Mouse (Mus musculus): ENCODE data around the gene Prkcd. TPM values are rescaled to one million over a fixed set of nuclear protein-coding genes. Genes with fewer than 3 reads are reported as not detected.

Gene Prkcd
- polyA plus RNA-seq, 1 experiment: 287 TPM

DNA sequence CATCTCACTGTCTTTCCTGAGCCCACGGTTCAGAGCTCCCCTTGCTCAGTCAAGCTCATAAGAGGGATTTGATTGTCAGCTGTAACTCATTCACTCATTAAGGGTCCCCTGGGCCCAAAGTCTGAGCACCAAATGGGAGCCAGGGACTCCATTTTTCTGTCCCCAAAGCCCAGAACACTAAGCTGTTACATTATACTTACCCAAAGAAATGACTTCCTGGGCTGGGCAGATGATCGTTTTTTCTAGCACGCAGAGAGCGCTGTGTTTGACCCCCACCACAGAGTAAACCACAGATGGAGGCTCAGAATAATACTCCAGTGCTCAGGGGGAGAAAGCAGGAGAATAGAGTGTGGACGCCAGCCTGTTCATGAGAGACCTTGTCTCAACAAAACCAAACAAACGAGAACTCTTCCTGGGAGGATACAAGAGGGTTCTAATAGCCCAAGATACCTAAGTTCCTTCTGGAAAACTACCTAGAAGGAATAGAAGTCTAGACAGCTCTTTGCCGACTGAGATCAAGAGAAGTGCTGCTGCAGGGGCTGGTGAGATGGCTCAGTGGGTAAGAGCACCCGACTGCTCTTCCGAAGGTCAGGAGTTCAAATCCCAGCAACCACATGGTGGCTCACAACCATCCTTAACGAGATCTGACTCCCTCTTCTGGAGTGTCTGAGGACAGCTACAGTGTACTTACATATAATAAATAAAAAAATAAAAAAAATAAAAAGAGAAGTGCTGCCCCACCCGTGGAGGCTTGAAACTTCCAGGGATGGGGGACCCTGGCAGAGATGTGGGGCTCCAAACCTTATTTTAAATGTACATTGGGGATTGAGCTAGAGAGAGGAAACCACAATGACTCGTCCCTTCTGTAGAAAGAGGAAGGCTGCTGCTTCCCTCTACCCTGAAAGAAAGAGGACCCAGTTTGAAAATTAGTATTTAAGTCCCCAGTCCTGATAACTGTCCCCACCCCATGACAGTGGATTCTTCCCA, 1.0 kb upstream of the Prkcd start:
- Histone ChIP-seq H3K27ac (ENCODE audit: insufficient read depth, low read depth, low read length) (peak overlapping the region; percentile 70), H3K36me3 (ENCODE audit: control insufficient read depth, insufficient read depth, low read length) (0 out of 2 replicates have a peak, but pooled peaks cover 10% of the 10 kb centered on the region), H3K4me1 (ENCODE audit: control insufficient read depth, insufficient read depth, insufficient read length, low read length) (peaks cover 47% of the 10 kb centered on the region), H3K27me3 (ENCODE audit: control insufficient read depth, insufficient read depth, low read length) (no peaks in the 10 kb centered on the region), H3K4me3 (ENCODE audit: low read depth, low read length) (peak overlapping the region; percentile 90)
- WGBS: 52% methylated on average over 12 of the region's 12 CpGs
- TF ChIP-seq POLR2A (IDR thresholded peaks at IDR 0.05; ENCODE audit: low read depth, low read length): no peak
- no peak for TF ChIP-seq CTCF (IDR thresholded peaks at IDR 0.05; ENCODE audit: extremely low read depth, insufficient read length, insufficient replicate concordance, low read depth, low read length)

DNA sequence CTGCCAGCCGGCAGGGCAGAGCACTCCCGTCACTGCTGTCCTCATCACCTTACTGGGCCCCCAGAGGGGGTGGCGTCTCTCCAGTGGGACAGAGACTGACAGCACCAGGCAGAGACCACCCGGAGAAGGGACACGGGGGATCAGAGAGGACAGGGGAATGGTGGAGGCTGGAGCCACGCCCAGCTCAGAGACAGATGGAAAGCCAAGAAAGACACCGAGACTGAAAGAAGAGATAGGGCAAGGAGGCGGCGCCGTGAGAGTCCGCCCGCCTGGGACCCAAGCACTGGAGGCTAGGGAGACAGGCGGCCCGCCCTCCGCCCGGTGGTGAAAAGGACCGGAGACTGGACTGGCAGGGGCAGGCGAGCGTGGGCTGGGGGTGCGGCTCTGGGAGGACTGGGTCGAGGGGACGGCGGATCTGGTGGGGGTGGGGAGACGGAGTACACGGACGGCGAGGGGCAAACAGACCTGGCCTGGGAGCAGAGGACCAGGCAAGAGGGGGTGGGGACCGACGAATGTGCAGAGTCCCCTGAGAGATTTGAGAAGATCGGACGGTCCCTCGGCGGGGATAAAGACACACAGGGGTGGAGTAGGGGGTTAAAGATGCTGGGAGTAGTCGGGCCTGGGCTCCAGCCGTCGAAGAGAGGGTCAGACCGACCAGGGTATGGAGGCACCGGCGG, 741 bp downstream of the Prkcd start:
- Histone ChIP-seq H3K27me3 (ENCODE audit: control insufficient read depth, insufficient read depth, low read length) (no peaks in the 10 kb centered on the region), H3K36me3 (ENCODE audit: control insufficient read depth, insufficient read depth, low read length) (peaks cover 10% of the 10 kb centered on the region; the same call in 1 of the 2 replicates), H3K4me1 (ENCODE audit: control insufficient read depth, insufficient read depth, insufficient read length, low read length) (peaks cover 35% of the 10 kb centered on the region), H3K4me3 (ENCODE audit: low read depth, low read length) (peak overlapping the region; percentile 90), H3K27ac (ENCODE audit: insufficient read depth, low read depth, low read length) (peak overlapping the region; percentile 73)
- 1% methylated on average over 39 of the region's 39 CpGs for WGBS
- no peak for TF ChIP-seq CTCF (IDR thresholded peaks at IDR 0.05; ENCODE audit: extremely low read depth, insufficient read length, insufficient replicate concordance, low read depth, low read length)
- TF ChIP-seq POLR2A (IDR thresholded peaks at IDR 0.05; ENCODE audit: low read depth, low read length): no peak

DNA sequence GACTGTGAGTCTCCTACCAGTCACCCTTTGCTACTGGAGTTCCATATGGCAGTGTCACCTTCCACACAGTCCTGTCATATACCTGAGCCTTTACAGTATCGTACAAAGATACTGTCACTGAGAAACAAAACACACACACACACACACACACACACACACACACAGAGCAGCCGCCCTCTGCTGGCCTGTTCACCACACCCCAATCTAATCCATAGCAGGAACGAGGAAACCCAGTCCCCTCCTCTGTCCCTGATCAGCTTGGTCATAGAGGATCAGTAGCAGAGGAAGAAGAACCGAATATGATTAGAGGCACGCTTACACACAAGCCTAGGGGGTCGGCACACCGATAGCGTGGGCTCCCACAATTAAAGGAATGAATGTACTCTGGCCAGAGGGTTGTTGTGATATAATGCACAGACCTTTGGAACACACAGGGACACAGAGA, 1.7 kb downstream of the Prkcd start:
- H3K4me1 ChIP-seq (ENCODE audit: control insufficient read depth, insufficient read depth, insufficient read length, low read length): peaks cover 30% of the 10 kb centered on the region
- H3K4me3 ChIP-seq (ENCODE audit: low read depth, low read length): peak overlapping the region; percentile 90
- peaks cover 17% of the 10 kb centered on the region; the same call in 1 of the 2 replicates for H3K36me3 ChIP-seq (ENCODE audit: control insufficient read depth, insufficient read depth, low read length)
- TF ChIP-seq CTCF (IDR thresholded peaks at IDR 0.05; ENCODE audit: extremely low read depth, insufficient read length, insufficient replicate concordance, low read depth, low read length): peak; percentile 44; the same call in 1 of the 2 replicates
- no peak for TF ChIP-seq POLR2A (IDR thresholded peaks at IDR 0.05; ENCODE audit: low read depth, low read length)
- peak overlapping the region; percentile 73 for H3K27ac ChIP-seq (ENCODE audit: insufficient read depth, low read depth, low read length)
- WGBS: 11% methylated on average over 8 of the region's 8 CpGs
- no peaks in the 10 kb centered on the region for H3K27me3 ChIP-seq (ENCODE audit: control insufficient read depth, insufficient read depth, low read length)

DNA sequence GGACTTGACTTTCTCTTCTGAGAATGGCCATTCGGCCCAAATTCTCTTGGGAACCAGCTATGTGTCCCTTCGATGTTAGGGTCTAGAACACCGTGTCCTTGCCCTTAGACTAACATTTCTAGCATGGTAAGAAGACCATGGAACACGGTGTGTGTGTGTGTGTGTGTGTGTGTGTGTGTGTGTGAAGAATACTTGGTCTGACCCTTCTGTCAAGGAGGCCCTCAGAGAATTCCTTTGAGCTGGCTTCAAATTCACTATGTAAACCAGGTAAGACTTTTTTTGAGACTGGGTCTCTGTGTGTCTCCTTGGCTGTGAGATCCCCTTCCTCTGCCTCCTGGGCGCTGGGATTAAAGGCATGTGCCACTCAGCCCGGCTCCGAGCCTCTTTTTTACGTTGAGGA, 3.5 kb downstream of the Prkcd start:
- Histone ChIP-seq H3K36me3 (ENCODE audit: control insufficient read depth, insufficient read depth, low read length) (peaks cover 19% of the 10 kb centered on the region), H3K4me3 (ENCODE audit: low read depth, low read length) (no peak overlapping the region), H3K4me1 (ENCODE audit: control insufficient read depth, insufficient read depth, insufficient read length, low read length) (peaks cover 20% of the 10 kb centered on the region), H3K27me3 (ENCODE audit: control insufficient read depth, insufficient read depth, low read length) (no peaks in the 10 kb centered on the region), H3K27ac (ENCODE audit: insufficient read depth, low read depth, low read length) (no peak overlapping the region)
- WGBS: 92% methylated on average over 8 of the region's 8 CpGs
- TF ChIP-seq CTCF (IDR thresholded peaks at IDR 0.05; ENCODE audit: extremely low read depth, insufficient read length, insufficient replicate concordance, low read depth, low read length) (no peak), POLR2A (IDR thresholded peaks at IDR 0.05; ENCODE audit: low read depth, low read length) (no peak)

DNA sequence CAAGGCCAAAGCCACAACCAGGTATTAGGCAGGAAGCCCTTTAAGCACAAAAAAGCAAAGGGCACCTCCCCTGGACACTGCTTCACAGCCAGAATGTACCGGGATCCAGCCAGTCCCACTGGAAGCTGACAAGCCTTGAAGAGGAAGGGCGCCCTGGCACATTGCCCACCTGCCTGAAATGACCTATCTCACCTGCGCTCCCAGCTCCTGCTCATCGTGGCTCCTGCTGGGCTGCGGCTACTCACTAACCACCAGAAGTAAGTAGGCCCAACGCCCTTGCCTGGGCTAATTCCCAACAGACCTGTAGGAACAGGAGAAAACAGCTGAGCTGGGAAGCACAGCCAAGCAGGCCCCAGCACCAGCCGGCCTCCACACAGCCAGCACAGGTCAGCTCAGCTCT, 3.9 kb downstream of the Prkcd start:
- WGBS: 38% methylated on average over 7 of the region's 7 CpGs
- Histone ChIP-seq H3K4me1 (ENCODE audit: control insufficient read depth, insufficient read depth, insufficient read length, low read length) (peaks cover 20% of the 10 kb centered on the region), H3K36me3 (ENCODE audit: control insufficient read depth, insufficient read depth, low read length) (peaks cover 21% of the 10 kb centered on the region), H3K27me3 (ENCODE audit: control insufficient read depth, insufficient read depth, low read length) (no peaks in the 10 kb centered on the region), H3K27ac (ENCODE audit: insufficient read depth, low read depth, low read length) (no peak overlapping the region), H3K4me3 (ENCODE audit: low read depth, low read length) (no peak overlapping the region)
- TF ChIP-seq POLR2A (IDR thresholded peaks at IDR 0.05; ENCODE audit: low read depth, low read length): no peak
- TF ChIP-seq CTCF (IDR thresholded peaks at IDR 0.05; ENCODE audit: extremely low read depth, insufficient read length, insufficient replicate concordance, low read depth, low read length): no peak

DNA sequence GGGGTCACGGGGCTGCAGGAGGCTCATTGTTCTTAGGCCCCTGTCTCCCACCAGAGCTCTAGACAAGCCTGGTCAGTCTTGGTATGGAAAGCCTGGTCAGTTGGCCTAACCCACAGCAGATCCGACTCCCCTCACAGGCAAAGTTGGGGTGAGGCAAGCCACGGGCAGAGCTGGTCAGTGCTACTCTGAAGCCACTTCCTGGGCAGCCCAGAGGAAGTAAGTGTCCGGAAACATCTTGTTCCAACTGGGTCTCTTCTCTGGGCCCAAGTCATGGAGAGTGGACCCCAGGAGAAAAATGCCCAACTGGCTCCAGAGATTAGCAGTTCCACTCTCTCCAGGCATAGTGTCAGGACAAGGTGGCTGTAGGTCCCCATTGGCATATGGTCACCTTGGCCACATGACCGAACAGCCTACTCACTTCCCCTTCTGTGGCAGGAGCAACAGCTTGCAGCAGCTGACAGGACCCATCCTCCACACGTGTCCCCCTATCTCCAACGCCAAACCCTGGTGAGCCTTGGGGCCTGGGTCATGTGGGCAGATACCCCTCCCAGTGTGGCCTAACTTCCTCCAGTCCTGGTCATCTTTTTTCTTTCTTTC, 5.9 kb downstream of the Prkcd start:
- H3K4me1 ChIP-seq (ENCODE audit: control insufficient read depth, insufficient read depth, insufficient read length, low read length): peaks cover 21% of the 10 kb centered on the region
- TF ChIP-seq CTCF (IDR thresholded peaks at IDR 0.05; ENCODE audit: extremely low read depth, insufficient read length, insufficient replicate concordance, low read depth, low read length) (no peak), POLR2A (IDR thresholded peaks at IDR 0.05; ENCODE audit: low read depth, low read length) (no peak)

More for the DNA sequence above, 5.9 kb downstream of the Prkcd start:
- Histone ChIP-seq H3K27ac (ENCODE audit: insufficient read depth, low read depth, low read length) (no peak overlapping the region), H3K36me3 (ENCODE audit: control insufficient read depth, insufficient read depth, low read length) (peaks cover 24% of the 10 kb centered on the region), H3K27me3 (ENCODE audit: control insufficient read depth, insufficient read depth, low read length) (no peaks in the 10 kb centered on the region), H3K4me3 (ENCODE audit: low read depth, low read length) (no peak overlapping the region)
- WGBS: 86% methylated on average over 7 of the region's 7 CpGs

All from small intestine, adult 2 months (tissue).